Mouse (Mus musculus): ENCODE measurements at regions not wholly inside any gene's neighbourhood (a gene's known extent, or its start where the extent isn't known, plus 50 kb on each side); places are given as distances from the start of the nearest gene placed in this dataset.

- no peak for TF ChIP-seq CTCF (conservative IDR thresholded peaks at IDR 0.05; ENCODE audit: low read length)
- TF ChIP-seq POU5F1 (IDR thresholded peaks at IDR 0.05; ENCODE audit: borderline replicate concordance, low read length): no peak
Observed at GRCm38 (mm10) chr13:35131272-35132185, 104.6 kb upstream of the Eci2 start.
